Mouse (Mus musculus): ENCODE results near the gene Ntn1. TPM values are rescaled to one million over a fixed set of nuclear protein-coding genes. Genes with fewer than 3 reads are reported as not detected.

Gene Ntn1
- polyA plus RNA-seq, 1 experiment: not detected

GRCm38 (mm10) chr11:68213896-68214295 lies 186.7 kb downstream of the Ntn1 start:
- no peaks in the 10 kb centered on the region for H3K4me1 ChIP-seq (ENCODE audit: control insufficient read depth)
- TF ChIP-seq GATA1 (IDR thresholded peaks at IDR 0.05; ENCODE audit: low read length) (no peak), TAL1 (IDR thresholded peaks at IDR 0.05; ENCODE audit: low read length) (no peak)
- H3K27me3 ChIP-seq (ENCODE audit: control insufficient read depth): no peaks in the 10 kb centered on the region
- no peaks in the 10 kb centered on the region for H3K9me3 ChIP-seq (ENCODE audit: control insufficient read depth, low read length)
- H3K36me3 ChIP-seq (ENCODE audit: control insufficient read depth): no peaks in the 10 kb centered on the region
- H3K4me3 ChIP-seq (replicated peaks): no peak overlapping the region

GRCm38 (mm10) chr11:68211924-68212578 lies 188.6 kb downstream of the Ntn1 start:
- H3K9me3 ChIP-seq (ENCODE audit: control insufficient read depth, low read length): no peaks in the 10 kb centered on the region
- H3K4me1 ChIP-seq (ENCODE audit: control insufficient read depth): no peaks in the 10 kb centered on the region
- H3K4me3 ChIP-seq (replicated peaks): no peak overlapping the region
- no peaks in the 10 kb centered on the region for H3K27me3 ChIP-seq (ENCODE audit: control insufficient read depth)
- TF ChIP-seq GATA1 (IDR thresholded peaks at IDR 0.05; ENCODE audit: low read length): no peak
- TF ChIP-seq TAL1 (IDR thresholded peaks at IDR 0.05; ENCODE audit: low read length): no peak
- H3K36me3 ChIP-seq (ENCODE audit: control insufficient read depth): no peaks in the 10 kb centered on the region

DNA sequence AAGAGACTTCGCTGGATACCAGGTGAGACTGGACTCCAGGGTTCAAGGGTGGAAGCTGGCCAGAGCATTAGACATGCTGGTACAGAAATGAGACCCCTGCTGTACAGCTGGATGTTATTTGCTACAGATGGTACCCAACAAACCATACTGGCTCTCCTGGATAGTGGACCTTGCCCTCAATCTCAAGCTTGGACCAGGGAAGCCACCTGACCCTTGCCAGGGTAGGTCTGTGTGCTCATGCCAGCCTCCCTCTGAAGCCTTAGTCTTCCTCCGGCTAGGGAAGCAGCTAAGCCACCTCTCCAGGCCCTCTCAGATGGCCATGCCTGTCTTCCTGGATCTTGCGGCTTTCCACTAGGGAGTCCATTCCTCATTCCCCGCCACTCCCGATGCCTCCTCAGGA lies 189.9 kb downstream of the Ntn1 start:
- no peaks in the 10 kb centered on the region for H3K36me3 ChIP-seq (ENCODE audit: control insufficient read depth)
- H3K9me3 ChIP-seq (ENCODE audit: control insufficient read depth, low read length): no peaks in the 10 kb centered on the region
- no peaks in the 10 kb centered on the region for H3K4me1 ChIP-seq (ENCODE audit: control insufficient read depth)
- H3K27me3 ChIP-seq (ENCODE audit: control insufficient read depth): no peaks in the 10 kb centered on the region
- TF ChIP-seq TAL1 (IDR thresholded peaks at IDR 0.05; ENCODE audit: low read length): no peak
- no peak for TF ChIP-seq GATA1 (IDR thresholded peaks at IDR 0.05; ENCODE audit: low read length)
- H3K4me3 ChIP-seq (replicated peaks): no peak overlapping the region

- no peaks in the 10 kb centered on the region for H3K9me3 ChIP-seq (ENCODE audit: control insufficient read depth, low read length)
- H3K27me3 ChIP-seq (ENCODE audit: control insufficient read depth): no peaks in the 10 kb centered on the region
- H3K4me1 ChIP-seq (ENCODE audit: control insufficient read depth): no peaks in the 10 kb centered on the region
- H3K4me3 ChIP-seq (replicated peaks): no peak overlapping the region
- TF ChIP-seq GATA1 (IDR thresholded peaks at IDR 0.05; ENCODE audit: low read length) (no peak), TAL1 (IDR thresholded peaks at IDR 0.05; ENCODE audit: low read length) (no peak)
- H3K36me3 ChIP-seq (ENCODE audit: control insufficient read depth): no peaks in the 10 kb centered on the region
These were observed 191.1 kb downstream of the Ntn1 start for GRCm38 (mm10) chr11:68209506-68209905.

DNA sequence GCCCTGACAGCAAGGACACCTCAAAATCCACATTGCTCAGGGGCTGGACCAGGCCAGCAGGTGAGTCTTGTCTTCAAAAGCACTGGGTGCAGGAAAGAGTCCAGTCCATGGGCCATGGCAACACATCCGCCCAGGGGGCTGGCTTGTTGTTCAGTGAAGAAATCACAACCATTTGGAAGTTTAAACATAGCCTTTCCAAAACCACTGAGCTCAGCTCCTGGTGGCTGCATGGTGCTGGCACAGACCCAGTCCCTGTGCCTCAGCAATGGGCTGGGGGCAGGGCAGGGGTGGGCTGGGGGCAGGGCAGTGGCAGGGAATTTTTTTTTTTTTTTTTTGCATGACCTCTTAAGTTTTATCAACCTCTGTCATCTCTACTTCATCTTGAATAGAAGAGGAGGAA lies 192.0 kb downstream of the Ntn1 start:
- Histone ChIP-seq H3K9me3 (ENCODE audit: control insufficient read depth, low read length) (no peaks in the 10 kb centered on the region), H3K27me3 (ENCODE audit: control insufficient read depth) (no peaks in the 10 kb centered on the region), H3K4me3 (replicated peaks) (no peak overlapping the region), H3K36me3 (ENCODE audit: control insufficient read depth) (no peaks in the 10 kb centered on the region), H3K4me1 (ENCODE audit: control insufficient read depth) (no peaks in the 10 kb centered on the region)
- no peak for TF ChIP-seq TAL1 (IDR thresholded peaks at IDR 0.05; ENCODE audit: low read length)
- no peak for TF ChIP-seq GATA1 (IDR thresholded peaks at IDR 0.05; ENCODE audit: low read length)

DNA sequence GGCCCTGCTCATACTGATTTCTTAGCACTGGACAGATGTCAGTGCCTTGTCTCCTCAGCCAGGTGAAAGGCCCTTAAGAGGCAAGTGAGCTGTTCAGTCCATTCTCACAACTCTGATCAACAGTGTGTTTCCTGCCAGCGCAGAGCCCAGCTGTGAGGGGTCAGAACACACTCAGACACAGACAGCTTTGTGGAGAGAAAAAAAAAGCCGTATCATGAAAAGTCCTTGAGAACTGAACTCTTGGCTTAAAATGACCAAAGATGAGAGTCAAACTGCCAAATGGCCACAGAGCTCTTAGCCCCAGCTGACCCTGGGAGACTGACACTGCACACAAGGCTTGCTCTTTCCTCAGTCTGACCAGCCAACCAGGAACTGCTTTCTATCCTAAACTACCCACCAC lies 192.6 kb downstream of the Ntn1 start:
- Histone ChIP-seq H3K36me3 (ENCODE audit: control insufficient read depth) (no peaks in the 10 kb centered on the region), H3K9me3 (ENCODE audit: control insufficient read depth, low read length) (no peaks in the 10 kb centered on the region), H3K27me3 (ENCODE audit: control insufficient read depth) (no peaks in the 10 kb centered on the region), H3K4me3 (replicated peaks) (no peak overlapping the region), H3K4me1 (ENCODE audit: control insufficient read depth) (no peaks in the 10 kb centered on the region)
- TF ChIP-seq TAL1 (IDR thresholded peaks at IDR 0.05; ENCODE audit: low read length): no peak
- TF ChIP-seq GATA1 (IDR thresholded peaks at IDR 0.05; ENCODE audit: low read length): no peak

- Histone ChIP-seq H3K36me3 (ENCODE audit: control insufficient read depth) (no peaks in the 10 kb centered on the region), H3K4me3 (replicated peaks) (no peak overlapping the region), H3K4me1 (ENCODE audit: control insufficient read depth) (no peaks in the 10 kb centered on the region), H3K27me3 (ENCODE audit: control insufficient read depth) (no peaks in the 10 kb centered on the region), H3K9me3 (ENCODE audit: control insufficient read depth, low read length) (no peaks in the 10 kb centered on the region)
- no peak for TF ChIP-seq GATA1 (IDR thresholded peaks at IDR 0.05; ENCODE audit: low read length)
- TF ChIP-seq TAL1 (IDR thresholded peaks at IDR 0.05; ENCODE audit: low read length): no peak
These were observed 194.9 kb downstream of the Ntn1 start for GRCm38 (mm10) chr11:68205572-68206229.

DNA sequence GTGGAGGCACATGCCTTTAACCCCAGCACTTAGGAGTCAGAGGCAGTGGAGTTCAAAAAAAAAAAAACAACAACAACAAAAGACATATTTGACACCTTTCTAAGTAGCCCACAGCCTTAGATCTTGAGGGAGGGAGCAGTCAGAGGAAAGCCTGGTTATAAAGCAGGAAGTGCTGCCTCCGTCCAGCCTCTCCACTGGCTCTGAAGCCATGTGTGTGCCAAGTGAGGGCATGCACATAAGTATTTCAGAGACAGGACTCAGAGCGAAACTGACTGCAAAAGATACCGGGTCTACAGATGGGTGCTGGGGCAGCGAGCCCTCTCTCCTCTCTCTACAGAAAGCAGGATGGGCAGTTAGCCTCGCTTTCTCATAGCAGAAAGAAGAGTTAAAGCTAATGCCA lies 196.2 kb downstream of the Ntn1 start:
- Histone ChIP-seq H3K36me3 (ENCODE audit: control insufficient read depth) (no peaks in the 10 kb centered on the region), H3K4me3 (replicated peaks) (no peak overlapping the region), H3K27me3 (ENCODE audit: control insufficient read depth) (no peaks in the 10 kb centered on the region), H3K9me3 (ENCODE audit: control insufficient read depth, low read length) (no peaks in the 10 kb centered on the region), H3K4me1 (ENCODE audit: control insufficient read depth) (no peaks in the 10 kb centered on the region)
- no peak for TF ChIP-seq GATA1 (IDR thresholded peaks at IDR 0.05; ENCODE audit: low read length)
- TF ChIP-seq TAL1 (IDR thresholded peaks at IDR 0.05; ENCODE audit: low read length): no peak

DNA sequence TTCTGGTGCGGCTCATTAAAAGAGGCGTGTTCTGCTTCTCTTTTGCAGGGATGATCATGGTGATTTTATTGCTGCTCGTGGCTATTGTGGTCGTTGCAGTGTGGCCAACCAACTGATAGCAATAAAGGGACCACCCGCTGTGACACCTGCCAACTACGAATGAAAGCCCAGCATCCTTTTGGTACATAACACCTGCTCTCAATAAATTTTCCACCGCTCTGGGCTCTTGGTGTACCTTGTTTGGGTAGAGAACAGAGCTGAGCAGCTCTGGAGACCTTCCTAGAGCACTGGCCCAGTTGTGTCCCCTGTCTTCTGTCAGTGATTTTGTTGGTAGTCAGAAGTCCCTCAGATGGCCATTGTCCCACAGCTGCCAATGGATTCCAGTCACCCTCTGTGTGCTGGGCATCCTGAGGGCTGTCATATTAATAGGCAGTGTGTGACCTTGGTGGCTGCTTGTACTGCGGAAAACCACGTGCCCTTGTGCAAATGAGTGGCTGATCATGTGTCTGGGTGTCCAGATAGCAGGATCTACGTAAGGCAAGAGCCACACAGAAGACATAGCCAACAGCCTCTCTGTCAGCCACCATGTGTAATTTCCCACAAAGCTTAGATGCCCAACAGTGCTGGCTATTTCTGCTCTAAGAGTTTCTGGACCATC lies 196.8 kb downstream of the Ntn1 start:
- TF ChIP-seq TAL1 (IDR thresholded peaks at IDR 0.05; ENCODE audit: low read length) (no peak), GATA1 (IDR thresholded peaks at IDR 0.05; ENCODE audit: low read length) (no peak)
- H3K36me3 ChIP-seq (ENCODE audit: control insufficient read depth): no peaks in the 10 kb centered on the region
- H3K9me3 ChIP-seq (ENCODE audit: control insufficient read depth, low read length): no peaks in the 10 kb centered on the region
- no peaks in the 10 kb centered on the region for H3K27me3 ChIP-seq (ENCODE audit: control insufficient read depth)
- no peak overlapping the region for H3K4me3 ChIP-seq (replicated peaks)
- no peaks in the 10 kb centered on the region for H3K4me1 ChIP-seq (ENCODE audit: control insufficient read depth)
